Mouse (Mus musculus): Measurements from ENCODE around the gene Etfbkmt.

- TF ChIP-seq POLR2A (IDR thresholded peaks at IDR 0.05; ENCODE audit: extremely low read depth, insufficient read depth, low read length) (no peak), CTCF (IDR thresholded peaks at IDR 0.05; ENCODE audit: extremely low read depth, insufficient read depth, low read length) (no peak)
These were observed 34.4 kb downstream of the Etfbkmt start for GRCm38 (mm10) chr6:149173831-149174625.
